Mouse (Mus musculus) testis, adult 2 months (tissue): ENCODE measurements around the gene Rbl1. TPM values are rescaled to one million over a fixed set of nuclear protein-coding genes. Genes with fewer than 3 reads are reported as not detected.
"Not testable (repeated sequence)": the region's sequence is repeated elsewhere in the genome, so short reads cannot be mapped to it uniquely, and the experiment has no call there.

Experiments used
- H3K27ac ChIP-seq: fragments of 200-500 bp; 2 replicates; pipeline ENCODE4 v1.5.1; 2012; ENCODE audit warnings: low read depth, low read length; ENCODE audit not compliant: control insufficient read depth, insufficient read depth
- H3K27me3 ChIP-seq: fragments of 200-500 bp; 2 replicates; pipeline ENCODE4 v1.6.1; 2012; ENCODE audit warnings: mild to moderate bottlenecking, low read length, moderate library complexity; ENCODE audit not compliant: control insufficient read depth, insufficient read depth
- H3K36me3 ChIP-seq: fragments of 200-500 bp; 2 replicates; pipeline ENCODE4 v1.6.1; 2012; ENCODE audit warnings: mild to moderate bottlenecking, low read length; ENCODE audit not compliant: control insufficient read depth, insufficient read depth
- H3K4me1 ChIP-seq: fragments of 200-500 bp; 2 replicates; pipeline ENCODE4 v1.6.1; 2012; ENCODE audit warnings: low read length; ENCODE audit not compliant: control insufficient read depth, insufficient read depth
- H3K4me3 ChIP-seq: fragments of 200-500 bp; 2 replicates; pipeline ENCODE4 v1.5.1; 2012; ENCODE audit warnings: low read depth, mild to moderate bottlenecking, low read length, moderate library complexity, mixed read lengths; ENCODE audit not compliant: control insufficient read depth
- CTCF ChIP-seq: fragments of 200-500 bp; IDR thresholded peaks from 2 replicates; pipeline ENCODE4 v1.5.1; 2012; ENCODE audit warnings: low read depth, mild to moderate bottlenecking, inconsistent platforms, low read length, moderate library complexity; ENCODE audit not compliant: control insufficient read depth, insufficient read depth, insufficient replicate concordance
- POLR2A ChIP-seq: fragments of 200-500 bp; IDR thresholded peaks from 2 replicates; pipeline ENCODE4 v1.6.1; 2012; ENCODE audit warnings: low read depth, mild to moderate bottlenecking, inconsistent platforms, low read length, moderate library complexity; ENCODE audit not compliant: control insufficient read depth
- polyA plus RNA-seq: library from polyadenylated mRNA; depleted of rRNA; stranded (reverse); fragments of >200 nt; gene quantifications from 2 replicates; pipeline ENCODE4 v1.2.3, GENCODE M21; 2012; rRNA removed

Rbl1 gene
- 7.7 and 8.4 TPM in 2 replicates for polyA plus RNA-seq

DNA sequence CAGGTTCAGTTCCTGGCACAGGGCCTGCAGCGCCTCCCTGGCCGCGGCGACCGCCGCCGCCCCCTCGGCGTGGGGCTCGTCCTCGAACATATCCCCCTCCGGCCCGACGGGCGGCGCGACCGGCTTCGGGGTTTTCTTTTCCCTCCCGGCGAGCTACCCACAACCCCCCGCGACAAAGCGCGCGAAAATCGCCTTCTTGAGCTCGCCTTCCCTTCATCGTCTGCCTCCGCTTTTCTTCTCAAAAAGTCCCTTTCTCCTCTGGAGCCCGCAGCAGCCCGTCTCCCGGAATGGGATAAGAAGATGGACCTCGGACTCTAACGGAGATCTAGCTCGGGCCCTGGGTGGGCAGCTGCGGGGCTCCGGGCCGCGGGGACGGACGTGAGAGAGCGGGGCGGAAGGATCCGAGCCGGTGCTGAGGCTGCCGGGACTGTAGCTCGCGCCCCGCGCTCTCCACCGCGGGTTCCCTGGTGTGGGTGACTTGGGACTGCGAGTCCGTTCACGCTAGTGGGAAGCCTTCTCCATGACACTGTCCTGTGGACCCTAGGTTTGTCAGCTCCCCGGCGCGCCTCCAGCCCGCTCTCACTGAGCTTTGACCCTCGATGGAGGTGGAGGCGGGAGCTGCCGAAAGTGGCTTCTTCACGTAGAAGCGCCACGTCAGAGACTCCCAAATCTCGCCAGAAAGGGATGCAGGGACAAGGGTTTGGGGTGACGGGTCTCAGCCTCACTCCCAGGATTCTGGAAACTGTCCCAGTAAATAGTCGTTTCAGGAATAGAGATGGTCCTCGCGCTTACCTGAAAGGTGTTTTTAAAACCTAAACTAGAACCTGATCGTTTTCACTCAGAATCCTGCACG lies at the start of gene Rbl1:
Gene Rbl1, minus strand, starts transcription at position 169 of the 853 bp plus-strand sequence.
- H3K27me3 ChIP-seq, result no peaks in the 10 kb centered on the region
- TF ChIP-seq CTCF, result no peak; the same call in 1 of the 2 replicates
- peak; percentile 82 for TF ChIP-seq POLR2A
- no peaks in the 10 kb centered on the region for H3K36me3 ChIP-seq
- H3K4me3 ChIP-seq, result peak within 1 kb of the TSS; percentile 99
- 0 out of 2 replicates have a peak, but pooled peaks cover 2% of the 10 kb centered on the region for H3K4me1 ChIP-seq
- peak within 1 kb of the TSS; percentile 95 for H3K27ac ChIP-seq

DNA sequence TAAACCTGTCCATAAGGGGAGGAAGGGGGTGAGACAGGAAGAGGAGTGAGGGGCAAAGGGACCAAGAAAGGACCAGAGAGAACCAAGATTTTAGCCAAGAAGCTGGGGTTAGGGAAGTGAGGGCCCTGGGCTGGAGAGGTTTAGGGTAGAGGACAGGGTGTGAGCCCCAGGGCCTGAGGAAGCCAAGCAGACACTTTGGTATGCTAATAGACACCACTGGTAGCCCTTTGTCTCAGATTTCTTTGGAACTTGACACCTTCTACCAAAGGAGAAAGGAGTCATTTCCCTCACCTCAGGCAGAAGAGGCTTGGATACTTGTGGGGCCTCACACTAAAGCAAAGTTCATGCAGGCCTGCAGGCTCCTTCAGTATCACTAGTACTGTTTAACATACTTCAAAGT lies 43.8 kb upstream of the Rbl1 start:
- H3K4me3 ChIP-seq, result no peak overlapping the region
- H3K27ac ChIP-seq, result no peak overlapping the region
- H3K36me3 ChIP-seq, result no peaks in the 10 kb centered on the region
- no peak for TF ChIP-seq POLR2A
- no peak for TF ChIP-seq CTCF
- no peaks in the 10 kb centered on the region for H3K27me3 ChIP-seq
- H3K4me1 ChIP-seq, result no peaks in the 10 kb centered on the region

GRCm38 (mm10) chr2:157245603-157246002 lies 41.3 kb upstream of the Rbl1 start:
- Histone ChIP-seq H3K27ac (no peak overlapping the region), H3K36me3 (no peaks in the 10 kb centered on the region), H3K27me3 (no peaks in the 10 kb centered on the region), H3K4me3 (no peak overlapping the region), H3K4me1 (no peaks in the 10 kb centered on the region)
- TF ChIP-seq CTCF (no peak), POLR2A (no peak)

DNA sequence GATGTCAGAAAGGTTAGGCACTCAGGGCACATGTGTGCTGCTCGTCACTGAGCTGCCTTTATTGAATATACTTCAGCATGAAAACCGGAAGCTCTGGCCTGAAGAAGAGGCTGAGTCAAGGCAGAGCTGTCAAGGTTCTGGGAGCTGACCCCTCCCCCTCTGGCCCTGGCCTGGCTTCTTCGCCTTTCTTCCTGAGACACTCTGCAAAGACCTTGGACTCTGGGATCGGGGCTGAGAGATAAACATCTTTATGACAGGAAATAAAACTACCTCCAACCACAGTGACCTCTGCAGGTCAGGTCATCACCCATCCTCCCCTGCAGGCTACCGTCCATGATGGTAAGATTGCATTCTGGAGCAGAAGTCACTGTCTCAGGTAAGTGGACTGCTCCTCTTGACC lies 40.7 kb upstream of the Rbl1 start:
- TF ChIP-seq POLR2A, result no peak
- no peak for TF ChIP-seq CTCF
- no peaks in the 10 kb centered on the region for H3K4me1 ChIP-seq
- no peaks in the 10 kb centered on the region for H3K36me3 ChIP-seq
- H3K4me3 ChIP-seq, result no peak overlapping the region
- H3K27ac ChIP-seq, result no peak overlapping the region
- H3K27me3 ChIP-seq, result no peaks in the 10 kb centered on the region

DNA sequence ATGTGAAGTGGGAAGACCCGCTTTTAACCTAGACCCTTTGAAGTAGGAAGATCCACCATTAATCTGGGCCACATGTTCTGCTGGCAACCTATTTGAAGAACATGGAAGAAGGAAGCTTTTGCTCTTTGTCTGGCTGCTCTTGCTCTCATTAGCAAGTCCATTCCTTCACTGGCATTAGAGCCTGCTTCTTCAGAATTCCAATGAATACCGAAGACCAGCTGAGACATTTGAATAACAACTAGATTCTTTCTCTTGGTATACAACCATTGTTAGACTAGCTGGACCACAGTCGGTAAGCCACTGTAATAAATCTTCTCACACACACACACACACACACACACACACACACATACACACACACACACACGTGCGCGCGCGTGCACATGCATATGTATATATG lies 31.6 kb upstream of the Rbl1 start:
- Histone ChIP-seq H3K4me3 (no peak overlapping the region), H3K4me1 (no peaks in the 10 kb centered on the region), H3K27me3 (no peaks in the 10 kb centered on the region), H3K27ac (no peak overlapping the region), H3K36me3 (no peaks in the 10 kb centered on the region)
- TF ChIP-seq POLR2A (no peak), CTCF (no peak)

DNA sequence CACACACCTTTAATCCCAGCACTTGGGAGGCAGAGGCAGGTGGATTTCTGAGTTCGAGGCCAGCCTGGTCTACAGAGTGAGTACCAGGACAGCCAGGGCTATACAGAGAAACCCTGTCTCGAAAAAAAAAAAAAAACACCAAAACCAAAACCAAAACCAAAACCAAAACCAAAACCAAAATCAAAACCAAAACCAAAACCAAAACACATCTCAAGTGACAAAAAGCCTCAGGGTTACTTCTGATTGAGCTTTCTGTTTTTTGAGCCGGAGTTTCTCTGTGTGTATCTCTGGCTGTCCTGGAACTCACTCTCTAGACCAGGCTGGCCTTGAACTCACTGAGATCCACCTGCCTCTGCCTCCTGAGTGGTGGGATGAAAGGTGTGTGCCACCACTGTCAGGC lies 17.6 kb upstream of the Rbl1 start:
- H3K4me1 ChIP-seq, H3K36me3 ChIP-seq, H3K4me3 ChIP-seq, H3K27ac ChIP-seq, H3K27me3 ChIP-seq: not testable (repeated sequence)

DNA sequence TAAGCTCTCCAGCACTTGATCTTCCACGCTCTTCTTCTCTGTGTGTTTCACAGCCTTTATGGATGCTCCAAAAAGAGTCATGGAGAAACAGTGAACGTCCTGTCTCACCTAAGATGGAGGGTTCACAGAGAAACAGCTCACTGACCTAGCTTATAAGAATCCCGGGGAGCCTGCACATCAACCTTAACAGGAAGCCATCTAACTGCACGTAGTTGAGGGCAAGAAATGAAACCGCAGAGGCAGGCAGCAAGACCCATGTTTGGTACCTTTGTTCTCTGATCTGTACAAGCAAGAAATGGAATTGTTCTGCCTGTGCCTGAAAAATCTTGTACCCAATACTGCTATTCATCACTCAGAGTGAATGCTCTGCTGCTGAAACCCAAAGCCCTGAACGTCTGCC lies 15.8 kb upstream of the Rbl1 start:
- H3K27me3 ChIP-seq, result no peaks in the 10 kb centered on the region
- no peak overlapping the region for H3K4me3 ChIP-seq
- no peak overlapping the region for H3K27ac ChIP-seq
- TF ChIP-seq CTCF, result no peak
- H3K36me3 ChIP-seq, result no peaks in the 10 kb centered on the region
- no peaks in the 10 kb centered on the region for H3K4me1 ChIP-seq

- no peak overlapping the region for H3K27ac ChIP-seq
- H3K4me1 ChIP-seq, result no peaks in the 10 kb centered on the region
- H3K27me3 ChIP-seq, result no peaks in the 10 kb centered on the region
- H3K36me3 ChIP-seq, result 0 out of 2 replicates have a peak, but pooled peaks cover 1% of the 10 kb centered on the region
- H3K4me3 ChIP-seq, result no peak overlapping the region
- TF ChIP-seq POLR2A (no peak), CTCF (no peak)
Measured at GRCm38 (mm10) chr2:157211731-157212130, 7.4 kb upstream of the Rbl1 start.
